Mouse (Mus musculus): ENCODE data around the gene Psmg3. TPM values are rescaled to one million over a fixed set of nuclear protein-coding genes. Genes with fewer than 3 reads are reported as not detected.
A peak's percentile ranks its signal among the peaks of the same experiment; 100 is the strongest.

Gene Psmg3
- polyA plus RNA-seq, 1 experiment: 29.2 TPM

- DNase-seq: no peak
- TF ChIP-seq POLR2A (IDR thresholded peaks at IDR 0.05; ENCODE audit: low read depth, low read length): no peak
- TF ChIP-seq CTCF (conservative IDR thresholded peaks at IDR 0.05; ENCODE audit: insufficient read depth, insufficient read length, low read depth, low read length): no peak
- 94% methylated on average over 8 of the region's 8 CpGs for WGBS
These were observed 25.5 kb downstream of the Psmg3 start for GRCm38 (mm10) chr5:139801231-139801630.

GRCm38 (mm10) chr5:139799801-139800590, 26.7 kb downstream of the Psmg3 start:
- H3K4me1 ChIP-seq (ENCODE audit: control insufficient read depth, insufficient read depth, low read length): peaks cover 25% of the 10 kb centered on the region
- no peak for TF ChIP-seq POLR2A (IDR thresholded peaks at IDR 0.05; ENCODE audit: low read depth, low read length)
- H3K4me3 ChIP-seq (ENCODE audit: insufficient read depth, low read depth, low read length): no peak overlapping the region
- DNase-seq: no peak
- no peaks in the 10 kb centered on the region for H3K27me3 ChIP-seq (replicated peaks; ENCODE audit: control insufficient read depth, insufficient read depth, low read length)
- H3K36me3 ChIP-seq (ENCODE audit: control insufficient read depth, insufficient read depth, low read length): no peaks in the 10 kb centered on the region; the same call in none of the 2 replicates
- no peak overlapping the region for H3K27ac ChIP-seq (ENCODE audit: insufficient read depth, low read depth, low read length)
- WGBS: 86% methylated on average over 33 of the region's 33 CpGs

More at GRCm38 (mm10) chr5:139801231-139801630, 25.5 kb downstream of the Psmg3 start:
- Histone ChIP-seq H3K4me3 (ENCODE audit: insufficient read depth, low read depth, low read length) (no peak overlapping the region), H3K27ac (ENCODE audit: insufficient read depth, low read depth, low read length) (no peak overlapping the region), H3K4me1 (ENCODE audit: control insufficient read depth, insufficient read depth, low read length) (peaks cover 13% of the 10 kb centered on the region), H3K36me3 (ENCODE audit: control insufficient read depth, insufficient read depth, low read length) (no peaks in the 10 kb centered on the region; the same call in none of the 2 replicates), H3K27me3 (replicated peaks; ENCODE audit: control insufficient read depth, insufficient read depth, low read length) (no peaks in the 10 kb centered on the region)

GRCm38 (mm10) chr5:139799041-139799440, 27.6 kb downstream of the Psmg3 start:
- Histone ChIP-seq H3K27me3 (replicated peaks; ENCODE audit: control insufficient read depth, insufficient read depth, low read length) (no peaks in the 10 kb centered on the region), H3K4me1 (ENCODE audit: control insufficient read depth, insufficient read depth, low read length) (peaks cover 33% of the 10 kb centered on the region), H3K36me3 (ENCODE audit: control insufficient read depth, insufficient read depth, low read length) (no peaks in the 10 kb centered on the region; the same call in none of the 2 replicates), H3K27ac (ENCODE audit: insufficient read depth, low read depth, low read length) (no peak overlapping the region), H3K4me3 (ENCODE audit: insufficient read depth, low read depth, low read length) (no peak overlapping the region)
- TF ChIP-seq POLR2A (IDR thresholded peaks at IDR 0.05; ENCODE audit: low read depth, low read length) (no peak), CTCF (conservative IDR thresholded peaks at IDR 0.05; ENCODE audit: insufficient read depth, insufficient read length, low read depth, low read length) (no peak)
- WGBS: 93% methylated on average over 9 of the region's 9 CpGs
- DNase-seq: no peak

GRCm38 (mm10) chr5:139798168-139798900, 28.4 kb downstream of the Psmg3 start:
- no peak for DNase-seq
- 48% methylated on average over 12 of the region's 12 CpGs for WGBS
- H3K36me3 ChIP-seq (ENCODE audit: control insufficient read depth, insufficient read depth, low read length): no peaks in the 10 kb centered on the region; the same call in none of the 2 replicates
- no peaks in the 10 kb centered on the region for H3K27me3 ChIP-seq (replicated peaks; ENCODE audit: control insufficient read depth, insufficient read depth, low read length)
- H3K27ac ChIP-seq (ENCODE audit: insufficient read depth, low read depth, low read length): peak overlapping the region; percentile 46
- H3K4me3 ChIP-seq (ENCODE audit: insufficient read depth, low read depth, low read length): no peak overlapping the region
- TF ChIP-seq CTCF (conservative IDR thresholded peaks at IDR 0.05; ENCODE audit: insufficient read depth, insufficient read length, low read depth, low read length): no peak
- no peak for TF ChIP-seq POLR2A (IDR thresholded peaks at IDR 0.05; ENCODE audit: low read depth, low read length)
- peaks cover 38% of the 10 kb centered on the region for H3K4me1 ChIP-seq (ENCODE audit: control insufficient read depth, insufficient read depth, low read length)

GRCm38 (mm10) chr5:139797473-139798167, 29.1 kb downstream of the Psmg3 start:
- peaks cover 44% of the 10 kb centered on the region for H3K4me1 ChIP-seq (ENCODE audit: control insufficient read depth, insufficient read depth, low read length)
- peak overlapping the region; percentile 97 for H3K27ac ChIP-seq (ENCODE audit: insufficient read depth, low read depth, low read length)
- peak; percentile 96 for DNase-seq
- H3K27me3 ChIP-seq (replicated peaks; ENCODE audit: control insufficient read depth, insufficient read depth, low read length): no peaks in the 10 kb centered on the region
- 34% methylated on average over 11 of the region's 11 CpGs for WGBS
- peak overlapping the region; percentile 12 for H3K4me3 ChIP-seq (ENCODE audit: insufficient read depth, low read depth, low read length)
- no peaks in the 10 kb centered on the region; the same call in none of the 2 replicates for H3K36me3 ChIP-seq (ENCODE audit: control insufficient read depth, insufficient read depth, low read length)
- TF ChIP-seq POLR2A (IDR thresholded peaks at IDR 0.05; ENCODE audit: low read depth, low read length) (no peak), CTCF (conservative IDR thresholded peaks at IDR 0.05; ENCODE audit: insufficient read depth, insufficient read length, low read depth, low read length) (no peak)

GRCm38 (mm10) chr5:139796900-139797299, 29.8 kb downstream of the Psmg3 start:
- WGBS: 10% methylated on average over 13 of the region's 13 CpGs
- peaks cover 48% of the 10 kb centered on the region for H3K4me1 ChIP-seq (ENCODE audit: control insufficient read depth, insufficient read depth, low read length)
- H3K36me3 ChIP-seq (ENCODE audit: control insufficient read depth, insufficient read depth, low read length): no peaks in the 10 kb centered on the region; the same call in none of the 2 replicates
- no peaks in the 10 kb centered on the region for H3K27me3 ChIP-seq (replicated peaks; ENCODE audit: control insufficient read depth, insufficient read depth, low read length)
- H3K27ac ChIP-seq (ENCODE audit: insufficient read depth, low read depth, low read length): peak overlapping the region; percentile 99
- peak; percentile 97 for DNase-seq
- TF ChIP-seq CTCF (conservative IDR thresholded peaks at IDR 0.05; ENCODE audit: insufficient read depth, insufficient read length, low read depth, low read length): no peak
- TF ChIP-seq POLR2A (IDR thresholded peaks at IDR 0.05; ENCODE audit: low read depth, low read length): no peak
- H3K4me3 ChIP-seq (ENCODE audit: insufficient read depth, low read depth, low read length): peak overlapping the region; percentile 13; the same call in 1 of the 2 replicates

All from kidney, adult 2 months (tissue).